Mouse (Mus musculus) lung, postnatal 0 days (tissue): ENCODE data around the gene Scmh1.

Source experiments
- CTCF ChIP-seq: IDR thresholded peaks from 2 replicates; pipeline ENCODE4 v1.5.1; 2016; ENCODE audit warnings: antibody characterized with exemption, mild to moderate bottlenecking
- EP300 ChIP-seq: IDR thresholded peaks from 2 replicates; pipeline ENCODE4 v1.6.1; 2016; ENCODE audit warnings: antibody characterized with exemption, mild to moderate bottlenecking, control low read depth

- TF ChIP-seq EP300 (no peak), CTCF (no peak)
Measured at GRCm38 (mm10) chr4:120461741-120462140, 56.7 kb downstream of the Scmh1 start.
